Mouse (Mus musculus) intestine, embryonic 14.5 days (tissue): ENCODE data around the gene Rap1b. TPM values are rescaled to one million over a fixed set of nuclear protein-coding genes. Genes with fewer than 3 reads are reported as not detected.

Experiments
- ATAC-seq: fragments of 200-750 bp; cut with Nextera tagmentation; replicated peaks from 2 replicates; pipeline ENCODE4 v1.8.0; 2017; ENCODE audit warnings: low read depth, moderate number of reproducible peaks, moderate TSS enrichment, moderate library complexity; ENCODE audit not compliant: low FRiP score, low TSS enrichment
- DNase-seq: peaks from one replicate; pipeline ENCODE4 v3.0.0-alpha.2; 2018; ENCODE audit warnings: low spot score
- H3K27ac ChIP-seq: fragments of 300-500 bp; sonication (generic); 2 replicates; pipeline ENCODE4 v1.5.1; 2014; ENCODE audit warnings: low read depth, mild to moderate bottlenecking, control low read depth
- H3K27me3 ChIP-seq: fragments of 300-500 bp; sonication (generic); replicated peaks from 2 replicates; pipeline ENCODE4 v1.6.1; 2014; ENCODE audit warnings: low read length, control low read depth; ENCODE audit not compliant: control insufficient read depth, insufficient read depth
- H3K36me3 ChIP-seq: fragments of 300-500 bp; sonication (generic); 2 replicates; pipeline ENCODE4 v1.6.1; 2014; ENCODE audit warnings: low read length, control low read depth; ENCODE audit not compliant: control insufficient read depth, insufficient read depth
- H3K4me1 ChIP-seq: fragments of 300-500 bp; sonication (generic); replicated peaks from 2 replicates; pipeline ENCODE4 v1.6.1; 2014; ENCODE audit warnings: low read length, control low read depth, mixed read lengths; ENCODE audit not compliant: control insufficient read depth, insufficient read depth
- H3K4me2 ChIP-seq: fragments of 300-500 bp; sonication (generic); 2 replicates; pipeline ENCODE4 v1.6.1; 2014; ENCODE audit warnings: low read length
- H3K4me3 ChIP-seq: fragments of 300-500 bp; sonication (generic); 2 replicates; pipeline ENCODE4 v1.5.1; 2014; ENCODE audit warnings: low read depth, low read length, control low read depth, mixed read lengths
- H3K9ac ChIP-seq: fragments of 300-500 bp; sonication (generic); 2 replicates; pipeline ENCODE4 v1.6.1; 2014; ENCODE audit warnings: mild to moderate bottlenecking, low read length
- H3K9me3 ChIP-seq: fragments of 300-500 bp; sonication (generic); 2 replicates; pipeline ENCODE4 v1.6.1; 2016; ENCODE audit warnings: low read length, control low read depth; ENCODE audit not compliant: control insufficient read depth
- WGBS: fragments of 180-500 bp; shearing (Covaris S2); extraction: QIAGEN DNeasy Blood & Tissue Kit; methylation state at CpG from one replicate; pipeline ENCODE4 v1.1.7; 2014; 5-methylcytosine and 5-hydroxymethylcytosine counted together
- polyA plus RNA-seq: library from polyadenylated mRNA; unstranded; fragments of >200 nt; fragmentation: Nextera tagmentation; extraction: Ambion mirVana; gene quantifications from 2 replicates; pipeline ENCODE4 v1.2.1, GENCODE M21; 2014

Rap1b gene
- polyA plus RNA-seq, 1 experiment from 2014 or later = 183 TPM

GRCm38 (mm10) chr10:117864695-117865094, 18.9 kb upstream of the Rap1b start:
- H3K4me2 ChIP-seq = no peak overlapping the region
- H3K9me3 ChIP-seq = no peaks in the 10 kb centered on the region
- no peak for ATAC-seq
- no peak overlapping the region for H3K9ac ChIP-seq
- no peaks in the 10 kb centered on the region for H3K36me3 ChIP-seq
- no peak for DNase-seq
- H3K27me3 ChIP-seq = no peaks in the 10 kb centered on the region
- no peak overlapping the region for H3K4me3 ChIP-seq
- WGBS = 78% methylated on average over 6 of the region's 6 CpGs
- no peak overlapping the region for H3K27ac ChIP-seq
- H3K4me1 ChIP-seq = no peaks in the 10 kb centered on the region

GRCm38 (mm10) chr10:117864251-117864650, 18.4 kb upstream of the Rap1b start:
- Histone ChIP-seq H3K4me1 (no peaks in the 10 kb centered on the region), H3K4me3 (no peak overlapping the region), H3K27me3 (no peaks in the 10 kb centered on the region), H3K9me3 (no peaks in the 10 kb centered on the region), H3K4me2 (no peak overlapping the region), H3K9ac (no peak overlapping the region), H3K27ac (no peak overlapping the region), H3K36me3 (no peaks in the 10 kb centered on the region)
- DNase-seq (no peak), ATAC-seq (no peak)
- WGBS = 76% methylated on average over 3 of the region's 4 CpGs

- H3K9me3 ChIP-seq = no peaks in the 10 kb centered on the region
- WGBS = 61% methylated on average over 11 of the region's 11 CpGs
- H3K36me3 ChIP-seq = no peaks in the 10 kb centered on the region
- no peak overlapping the region for H3K27ac ChIP-seq
- no peaks in the 10 kb centered on the region for H3K4me1 ChIP-seq
- no peak overlapping the region for H3K4me2 ChIP-seq
- H3K4me3 ChIP-seq = no peak overlapping the region
- peak; percentile 86 for ATAC-seq
- H3K9ac ChIP-seq = no peak overlapping the region
- no peak for DNase-seq
- H3K27me3 ChIP-seq = no peaks in the 10 kb centered on the region
Measured at GRCm38 (mm10) chr10:117862014-117862580, 16.3 kb upstream of the Rap1b start.

- Histone ChIP-seq H3K27me3 (no peaks in the 10 kb centered on the region), H3K36me3 (no peaks in the 10 kb centered on the region), H3K4me2 (no peak overlapping the region), H3K9me3 (no peaks in the 10 kb centered on the region), H3K9ac (no peak overlapping the region), H3K27ac (no peak overlapping the region), H3K4me3 (no peak overlapping the region), H3K4me1 (no peaks in the 10 kb centered on the region)
- ATAC-seq = no peak
- WGBS = 82% methylated on average over 16 of the region's 16 CpGs
- no peak for DNase-seq
Measured at GRCm38 (mm10) chr10:117860958-117861357, 15.1 kb upstream of the Rap1b start.

GRCm38 (mm10) chr10:117860361-117860760, 14.5 kb upstream of the Rap1b start:
- no peaks in the 10 kb centered on the region for H3K36me3 ChIP-seq
- 83% methylated on average over 7 of the region's 7 CpGs for WGBS
- H3K9ac ChIP-seq = no peak overlapping the region
- H3K4me3 ChIP-seq = no peak overlapping the region
- DNase-seq = no peak
- ATAC-seq = no peak
- no peaks in the 10 kb centered on the region for H3K27me3 ChIP-seq
- H3K9me3 ChIP-seq = no peaks in the 10 kb centered on the region
- no peaks in the 10 kb centered on the region for H3K4me1 ChIP-seq
- no peak overlapping the region for H3K4me2 ChIP-seq
- no peak overlapping the region for H3K27ac ChIP-seq

GRCm38 (mm10) chr10:117859800-117860199, 14.0 kb upstream of the Rap1b start:
- WGBS = 86% methylated on average over 11 of the region's 11 CpGs
- DNase-seq (no peak), ATAC-seq (no peak)
- Histone ChIP-seq H3K36me3 (no peaks in the 10 kb centered on the region), H3K4me2 (no peak overlapping the region), H3K9ac (no peak overlapping the region), H3K27ac (no peak overlapping the region), H3K4me3 (no peak overlapping the region), H3K4me1 (no peaks in the 10 kb centered on the region), H3K27me3 (no peaks in the 10 kb centered on the region), H3K9me3 (no peaks in the 10 kb centered on the region)

- H3K4me2 ChIP-seq = no peak overlapping the region
- no peaks in the 10 kb centered on the region for H3K27me3 ChIP-seq
- no peak overlapping the region for H3K4me3 ChIP-seq
- H3K9me3 ChIP-seq = no peaks in the 10 kb centered on the region
- H3K36me3 ChIP-seq = no peaks in the 10 kb centered on the region
- no peak for DNase-seq
- H3K4me1 ChIP-seq = no peaks in the 10 kb centered on the region
- 85% methylated on average over 5 of the region's 5 CpGs for WGBS
- H3K9ac ChIP-seq = no peak overlapping the region
- no peak for ATAC-seq
- no peak overlapping the region for H3K27ac ChIP-seq
Measured at GRCm38 (mm10) chr10:117858241-117858640, 12.4 kb upstream of the Rap1b start.

- ATAC-seq (no peak), DNase-seq (no peak)
- Histone ChIP-seq H3K9me3 (no peaks in the 10 kb centered on the region), H3K4me3 (no peak overlapping the region), H3K4me2 (no peak overlapping the region), H3K27me3 (no peaks in the 10 kb centered on the region), H3K9ac (no peak overlapping the region), H3K36me3 (no peaks in the 10 kb centered on the region), H3K4me1 (no peaks in the 10 kb centered on the region), H3K27ac (no peak overlapping the region)
- WGBS = 65% methylated on average over 8 of the region's 8 CpGs
Measured at GRCm38 (mm10) chr10:117856001-117856720, 10.3 kb upstream of the Rap1b start.

- no peaks in the 10 kb centered on the region for H3K9me3 ChIP-seq
- no peak overlapping the region for H3K4me2 ChIP-seq
- no peak overlapping the region for H3K4me3 ChIP-seq
- H3K4me1 ChIP-seq = no peaks in the 10 kb centered on the region
- no peak overlapping the region for H3K9ac ChIP-seq
- H3K27me3 ChIP-seq = no peaks in the 10 kb centered on the region
- no peaks in the 10 kb centered on the region for H3K36me3 ChIP-seq
- H3K27ac ChIP-seq = no peak overlapping the region
- DNase-seq (no peak), ATAC-seq (no peak)
- whole genome bisulfite sequencing = 86% methylated on average over 10 of the region's 10 CpGs
Measured at GRCm38 (mm10) chr10:117852648-117853192, 6.9 kb upstream of the Rap1b start.
